In the genomic region with DNA sequence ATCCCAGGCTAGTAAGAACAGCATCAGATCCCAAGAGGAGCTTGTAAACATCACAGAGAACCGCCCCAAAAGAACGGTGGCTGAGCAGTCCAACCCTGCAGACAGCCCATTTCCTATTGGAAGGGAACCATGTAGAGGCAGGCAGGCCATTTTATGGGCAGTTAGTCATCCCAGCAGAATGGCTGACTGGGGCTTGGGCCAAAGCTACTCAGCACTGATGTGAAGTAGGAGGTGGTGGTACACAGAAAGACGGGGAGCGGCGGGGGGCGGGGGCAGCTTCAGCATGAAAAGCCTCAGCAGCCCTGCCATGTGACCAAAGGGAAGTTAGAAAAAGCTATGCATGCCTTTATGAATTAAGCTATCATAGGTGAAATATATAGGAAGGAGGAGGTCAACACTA, we compare ENCODE assay signal across 15 mouse cellular contexts.
DNase-seq lines count a peak whose midpoint lies in the region.
"Had no signal": no experiment of that assay in that cellular context is flagged by ENCODE, and none has a peak within 500 bp of the region (broad histone marks: within the 10 kb centered on the region; RNA-seq: fewer than 3 reads in every experiment).

No protein-coding gene starts in this region.

- DNase-seq in layer of hippocampus, adult 9-11 months, result peak; percentile 30
- DNase-seq in layer of hippocampus, postnatal 14 days (ENCODE audit: low spot score in 2 of 2), result no peak
- peak; percentile 17 for DNase-seq in 3T3-L1 (ENCODE audit: low read depth, low spot score)
- DNase-seq in NIH3T3 (ENCODE audit: low read depth), result peak; percentile 24
- DNase-seq in right cerebral cortex, postnatal 25 days, result peak; percentile 42
- no peak for DNase-seq in embryo, embryonic 10 days (ENCODE audit: low spot score)
- DNase-seq in gastrocnemius, adult 18-20 months (ENCODE audit: low spot score), result no peak
- DNase-seq: adrenal gland, postnatal 14 days; B cell, adult 2 months; cerebellum, adult 18-20 months; cerebellum, adult 9-11 months; gastrocnemius, adult 2 months; gastrocnemius, postnatal 36 days; heart, adult 18-20 months; heart, postnatal 14 days had no signal

Comparison
In these comparisons a context has a peak if more than half of its experiments do, and no peak if none do; other contexts are left out.
1. DNase-seq: peak in layer of hippocampus, adult 9-11 months (single experiment), 3T3-L1 (single experiment), NIH3T3 (single experiment) and right cerebral cortex, postnatal 25 days (single experiment); none in layer of hippocampus, postnatal 14 days (0 of 2), embryo, embryonic 10 days (single experiment) and gastrocnemius, adult 18-20 months (single experiment).